Mouse (Mus musculus): ENCODE measurements around the gene Slc25a34.

DNA sequence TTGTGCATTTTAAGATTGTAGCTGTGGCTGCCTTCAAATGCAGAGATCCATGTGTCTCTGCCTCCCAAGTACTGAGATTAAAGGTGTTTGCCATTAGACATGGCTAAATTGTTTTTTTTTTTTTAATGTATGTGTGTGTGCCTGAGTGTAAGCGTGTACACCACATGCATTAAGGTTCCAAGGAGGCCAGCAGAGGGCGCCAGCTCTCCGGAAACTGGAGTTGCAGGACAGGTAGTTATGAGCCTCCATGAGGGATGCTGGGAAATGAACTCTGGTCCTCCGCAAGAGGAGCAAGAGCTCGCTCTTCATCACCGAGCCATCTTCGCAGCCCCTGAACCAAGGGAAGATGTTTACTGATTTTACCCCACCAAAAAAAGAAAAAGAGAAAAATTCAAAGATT lies 46.7 kb downstream of the Slc25a34 start:
- TF ChIP-seq GATA1 (IDR thresholded peaks at IDR 0.05; ENCODE audit: low read length) (no peak), TAL1 (IDR thresholded peaks at IDR 0.05; ENCODE audit: low read length) (no peak)
